Mouse (Mus musculus) stomach, embryonic 15.5 days (tissue): ENCODE measurements at regions not wholly inside any gene's neighbourhood (a gene's known extent, or its start where the extent isn't known, plus 50 kb on each side); places are given as distances from the start of the nearest gene placed in this dataset.

Experiments used
- ATAC-seq: fragments of 200-750 bp; cut with Nextera tagmentation; 2 replicates; pipeline ENCODE4 v1.8.0; 2017; ENCODE audit warnings: low read depth, moderate number of reproducible peaks, moderate TSS enrichment; ENCODE audit not compliant: insufficient read depth, low FRiP score
- H3K27ac ChIP-seq: fragments of 300-500 bp; sonication (generic); 2 replicates; pipeline ENCODE4 v1.5.1; 2015; ENCODE audit warnings: mild to moderate bottlenecking, inconsistent platforms
- H3K27me3 ChIP-seq: fragments of 300-500 bp; sonication (generic); replicated peaks from 2 replicates; pipeline ENCODE4 v1.6.1; 2015; ENCODE audit warnings: inconsistent platforms
- H3K36me3 ChIP-seq: fragments of 300-500 bp; sonication (generic); 2 replicates; pipeline ENCODE4 v1.6.1; 2015; ENCODE audit warnings: inconsistent platforms
- H3K4me1 ChIP-seq: fragments of 300-500 bp; sonication (generic); 2 replicates; pipeline ENCODE4 v1.6.1; 2015; ENCODE audit warnings: inconsistent platforms
- H3K4me2 ChIP-seq: fragments of 300-500 bp; sonication (generic); 2 replicates; pipeline ENCODE4 v1.6.1; 2015; ENCODE audit warnings: mild to moderate bottlenecking, inconsistent platforms
- H3K4me3 ChIP-seq: fragments of 300-500 bp; sonication (generic); replicated peaks from 2 replicates; pipeline ENCODE4 v1.5.1; 2015; ENCODE audit warnings: inconsistent platforms
- H3K9ac ChIP-seq: fragments of 300-500 bp; sonication (generic); 2 replicates; pipeline ENCODE4 v1.6.1; 2015; ENCODE audit warnings: inconsistent platforms
- H3K9me3 ChIP-seq: fragments of 300-500 bp; sonication (generic); 2 replicates; pipeline ENCODE4 v1.6.1; 2016; ENCODE audit warnings: inconsistent platforms
- WGBS: fragments of 180-500 bp; shearing (Covaris S2); methylation state at CpG from one replicate; pipeline ENCODE4 v1.1.7; 2015; 5-methylcytosine and 5-hydroxymethylcytosine counted together

GRCm38 (mm10) chr8:103019121-103019520 is 233.7 kb upstream of the Cdh11 start:
- ATAC-seq: no peak
- Histone ChIP-seq H3K9me3 (no peaks in the 10 kb centered on the region), H3K27ac (no peak overlapping the region), H3K4me3 (no peak overlapping the region), H3K4me2 (no peak overlapping the region), H3K36me3 (no peaks in the 10 kb centered on the region), H3K27me3 (no peaks in the 10 kb centered on the region), H3K4me1 (0 out of 2 replicates have a peak, but pooled peaks cover 6% of the 10 kb centered on the region), H3K9ac (no peak overlapping the region)
- 57% methylated on average over 4 of the region's 4 CpGs for WGBS

GRCm38 (mm10) chr8:103023237-103023636 is 237.8 kb upstream of the Cdh11 start:
- WGBS: 79% methylated on average over 1 of the region's 1 CpGs

GRCm38 (mm10) chr8:103031708-103032107 is 246.3 kb upstream of the Cdh11 start:
- no peak overlapping the region for H3K9ac ChIP-seq
- 59% methylated on average over 1 of the region's 1 CpGs for WGBS
- no peaks in the 10 kb centered on the region for H3K27me3 ChIP-seq
- no peak for ATAC-seq
- H3K4me2 ChIP-seq: no peak overlapping the region
- no peaks in the 10 kb centered on the region for H3K36me3 ChIP-seq
- H3K4me3 ChIP-seq: no peak overlapping the region
- no peak overlapping the region for H3K27ac ChIP-seq
- no peaks in the 10 kb centered on the region for H3K4me1 ChIP-seq
- H3K9me3 ChIP-seq: no peaks in the 10 kb centered on the region

More at GRCm38 (mm10) chr8:103023237-103023636, 237.8 kb upstream of the Cdh11 start:
- Histone ChIP-seq H3K4me1 (0 out of 2 replicates have a peak, but pooled peaks cover 6% of the 10 kb centered on the region), H3K27me3 (no peaks in the 10 kb centered on the region), H3K9ac (no peak overlapping the region), H3K4me2 (no peak overlapping the region), H3K27ac (no peak overlapping the region), H3K4me3 (no peak overlapping the region), H3K9me3 (no peaks in the 10 kb centered on the region), H3K36me3 (no peaks in the 10 kb centered on the region)
- no peak for ATAC-seq

- 44% methylated on average over 3 of the region's 3 CpGs for WGBS
- no peak overlapping the region for H3K27ac ChIP-seq
- H3K27me3 ChIP-seq: no peaks in the 10 kb centered on the region
- no peak overlapping the region for H3K4me2 ChIP-seq
- no peak for ATAC-seq
- no peak overlapping the region for H3K4me3 ChIP-seq
- H3K4me1 ChIP-seq: no peaks in the 10 kb centered on the region
- H3K9ac ChIP-seq: no peak overlapping the region
- H3K9me3 ChIP-seq: no peaks in the 10 kb centered on the region
- no peaks in the 10 kb centered on the region for H3K36me3 ChIP-seq
These were observed 248.5 kb upstream of the Cdh11 start for GRCm38 (mm10) chr8:103033956-103034355.

- no peaks in the 10 kb centered on the region for H3K27me3 ChIP-seq
- no peak for ATAC-seq
- H3K4me1 ChIP-seq: no peaks in the 10 kb centered on the region
- no peaks in the 10 kb centered on the region for H3K36me3 ChIP-seq
- 78% methylated on average over 5 of the region's 5 CpGs for WGBS
- H3K27ac ChIP-seq: no peak overlapping the region
- H3K4me3 ChIP-seq: no peak overlapping the region
- H3K4me2 ChIP-seq: no peak overlapping the region
- H3K9ac ChIP-seq: no peak overlapping the region
- H3K9me3 ChIP-seq: no peaks in the 10 kb centered on the region
These were observed 286.7 kb upstream of the Cdh11 start for GRCm38 (mm10) chr8:103072079-103072635.

- Histone ChIP-seq H3K36me3 (no peaks in the 10 kb centered on the region), H3K27ac (no peak overlapping the region), H3K4me2 (no peak overlapping the region), H3K9ac (no peak overlapping the region), H3K9me3 (no peaks in the 10 kb centered on the region), H3K4me3 (no peak overlapping the region), H3K4me1 (no peaks in the 10 kb centered on the region), H3K27me3 (no peaks in the 10 kb centered on the region)
- no peak for ATAC-seq
- 100% methylated on average over 1 of the region's 1 CpGs for WGBS
These were observed 287.2 kb upstream of the Cdh11 start for GRCm38 (mm10) chr8:103072646-103073045.

- Histone ChIP-seq H3K36me3 (no peaks in the 10 kb centered on the region), H3K4me2 (no peak overlapping the region), H3K4me3 (no peak overlapping the region), H3K9ac (no peak overlapping the region), H3K27me3 (no peaks in the 10 kb centered on the region), H3K27ac (no peak overlapping the region), H3K4me1 (no peaks in the 10 kb centered on the region), H3K9me3 (no peaks in the 10 kb centered on the region)
- ATAC-seq: no peak
- 36% methylated on average over 3 of the region's 3 CpGs for WGBS
These were observed 293.1 kb upstream of the Cdh11 start for GRCm38 (mm10) chr8:103078559-103078958.

- no peak overlapping the region for H3K9ac ChIP-seq
- WGBS: 76% methylated on average over 4 of the region's 4 CpGs
- no peaks in the 10 kb centered on the region for H3K27me3 ChIP-seq
These were observed 301.6 kb upstream of the Cdh11 start for GRCm38 (mm10) chr8:103086956-103087482.

GRCm38 (mm10) chr8:103096496-103097092 is 311.2 kb upstream of the Cdh11 start:
- no peak for ATAC-seq
- WGBS: 48% methylated on average over 4 of the region's 4 CpGs

More at GRCm38 (mm10) chr8:103086956-103087482, 301.6 kb upstream of the Cdh11 start:
- no peaks in the 10 kb centered on the region for H3K36me3 ChIP-seq
- H3K4me3 ChIP-seq: no peak overlapping the region
- no peaks in the 10 kb centered on the region for H3K9me3 ChIP-seq
- H3K4me1 ChIP-seq: no peaks in the 10 kb centered on the region
- no peak overlapping the region for H3K27ac ChIP-seq
- no peak for ATAC-seq
- no peak overlapping the region for H3K4me2 ChIP-seq

GRCm38 (mm10) chr8:103125581-103125980 is 340.1 kb upstream of the Cdh11 start:
- no peaks in the 10 kb centered on the region for H3K4me1 ChIP-seq
- 78% methylated on average over 7 of the region's 7 CpGs for WGBS
- H3K27ac ChIP-seq: no peak overlapping the region
- H3K9me3 ChIP-seq: no peaks in the 10 kb centered on the region
- ATAC-seq: no peak
- no peak overlapping the region for H3K4me2 ChIP-seq
- H3K27me3 ChIP-seq: no peaks in the 10 kb centered on the region
- H3K36me3 ChIP-seq: no peaks in the 10 kb centered on the region
- no peak overlapping the region for H3K9ac ChIP-seq
- H3K4me3 ChIP-seq: no peak overlapping the region

More at GRCm38 (mm10) chr8:103096496-103097092, 311.2 kb upstream of the Cdh11 start:
- no peak overlapping the region for H3K27ac ChIP-seq
- H3K4me2 ChIP-seq: no peak overlapping the region
- no peaks in the 10 kb centered on the region for H3K36me3 ChIP-seq
- no peaks in the 10 kb centered on the region for H3K9me3 ChIP-seq
- no peaks in the 10 kb centered on the region for H3K4me1 ChIP-seq
- no peak overlapping the region for H3K9ac ChIP-seq
- no peaks in the 10 kb centered on the region for H3K27me3 ChIP-seq
- no peak overlapping the region for H3K4me3 ChIP-seq

GRCm38 (mm10) chr8:103138136-103138535 is 352.7 kb upstream of the Cdh11 start:
- Histone ChIP-seq H3K9ac (no peak overlapping the region), H3K4me2 (no peak overlapping the region), H3K27ac (no peak overlapping the region), H3K36me3 (no peaks in the 10 kb centered on the region), H3K9me3 (no peaks in the 10 kb centered on the region), H3K4me1 (no peaks in the 10 kb centered on the region), H3K4me3 (no peak overlapping the region), H3K27me3 (no peaks in the 10 kb centered on the region)
- ATAC-seq: no peak
- WGBS: 71% methylated on average over 1 of the region's 1 CpGs

- no peaks in the 10 kb centered on the region for H3K36me3 ChIP-seq
- 48% methylated on average over 1 of the region's 1 CpGs for WGBS
- H3K9ac ChIP-seq: no peak overlapping the region
- H3K27me3 ChIP-seq: no peaks in the 10 kb centered on the region
- H3K4me3 ChIP-seq: no peak overlapping the region
- no peaks in the 10 kb centered on the region for H3K9me3 ChIP-seq
- no peaks in the 10 kb centered on the region for H3K4me1 ChIP-seq
- no peak overlapping the region for H3K4me2 ChIP-seq
- no peak for ATAC-seq
- H3K27ac ChIP-seq: no peak overlapping the region
These were observed 359.4 kb upstream of the Cdh11 start for GRCm38 (mm10) chr8:103144835-103145234.
